Mouse (Mus musculus) frontal cortex, postnatal 14 days (tissue): Measurements from ENCODE around the gene Srarp.

Source experiments
- DNase-seq, 2 experiments: peaks; one replicate each; pipeline ENCODE4 v3.0.0; 2022; ENCODE audit warnings: low spot score in 2 of 2

Srarp gene

GRCm38 (mm10) chr4:141456193-141456938, 20.5 kb upstream of the Srarp start:
- no peak for DNase-seq

DNA sequence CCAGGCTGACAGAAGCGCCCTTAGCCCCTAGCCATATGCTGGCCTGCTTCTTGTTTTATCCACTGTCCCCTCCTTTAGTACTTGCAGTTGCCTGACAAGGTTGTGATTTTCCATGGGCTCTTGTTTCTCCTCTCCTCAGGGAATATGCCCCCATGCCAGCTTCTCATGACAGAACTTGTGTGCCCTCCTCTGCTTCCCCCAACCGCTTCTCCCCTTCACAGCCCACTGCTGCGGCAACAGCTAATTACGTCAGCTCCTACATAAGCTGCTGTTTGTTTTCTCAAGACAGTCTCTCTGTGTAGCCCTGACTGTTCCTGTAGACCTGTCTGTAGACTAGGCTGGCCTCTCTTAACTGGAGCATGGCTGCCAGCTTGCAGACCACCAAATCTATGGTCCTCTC, 19.6 kb upstream of the Srarp start:
- DNase-seq = no peak

DNA sequence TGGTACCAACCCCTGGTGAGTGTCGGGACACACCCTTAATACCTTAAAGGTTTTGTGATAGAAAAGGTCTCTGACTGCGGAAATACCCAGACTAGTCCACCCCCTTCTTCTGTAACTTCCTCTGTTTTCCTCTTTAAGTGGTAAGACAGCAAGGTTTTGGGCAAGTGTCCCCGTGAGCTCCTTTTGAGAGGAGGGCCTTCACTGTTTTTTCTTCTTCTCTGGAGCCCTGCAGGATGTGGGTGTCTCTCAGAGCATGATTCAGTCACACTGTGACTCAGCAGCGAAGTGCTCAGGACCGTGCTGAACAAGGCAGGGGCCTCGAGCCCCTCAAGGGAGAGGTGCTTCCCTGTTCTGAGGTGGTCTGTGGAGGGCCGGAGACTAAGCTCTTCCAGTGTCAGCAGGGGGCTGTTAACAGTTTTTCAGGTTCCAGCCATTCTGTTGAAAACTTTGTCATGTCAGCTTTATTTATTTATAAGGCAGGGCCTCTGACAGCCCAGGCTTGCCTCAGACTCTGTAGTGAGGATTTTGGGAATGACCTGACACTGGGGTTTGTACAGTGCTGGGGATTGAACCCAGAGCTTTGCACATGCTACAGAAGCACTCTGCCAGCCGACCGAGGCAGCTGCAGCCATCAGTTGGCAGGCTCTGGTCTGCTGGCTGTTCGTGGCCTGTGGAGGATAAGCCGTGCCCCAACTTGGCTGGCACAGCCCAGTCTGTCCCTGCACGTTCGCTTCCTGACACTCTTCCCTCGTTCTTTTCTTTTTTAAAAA, 18.9 kb upstream of the Srarp start:
- DNase-seq = no peak

DNA sequence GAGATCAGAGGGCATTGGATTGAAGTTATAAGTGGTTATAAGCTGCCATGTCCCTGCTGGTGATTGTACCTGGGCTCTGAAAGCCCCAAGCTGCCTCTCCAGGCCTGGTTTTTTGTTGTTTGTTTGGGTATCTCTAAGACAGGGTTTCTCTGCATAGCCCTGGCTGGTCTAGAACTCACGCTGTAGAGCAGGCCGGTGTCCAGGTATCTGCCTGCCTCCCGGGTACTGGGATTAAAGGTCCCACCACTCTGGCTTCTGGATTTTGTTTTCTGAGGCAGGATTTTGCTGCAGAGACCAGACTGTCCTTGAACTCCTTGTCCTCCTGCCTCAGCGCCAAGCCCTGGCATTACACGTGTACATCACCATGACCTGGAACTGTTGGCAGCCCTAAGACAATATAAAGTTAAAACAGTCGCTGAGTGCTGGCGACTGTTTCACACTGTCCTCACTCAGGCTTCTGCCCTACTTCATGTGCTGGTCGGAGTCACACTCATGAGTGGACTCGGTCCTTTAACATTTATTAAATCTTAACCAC, 16.1 kb upstream of the Srarp start:
- DNase-seq = no peak

DNA sequence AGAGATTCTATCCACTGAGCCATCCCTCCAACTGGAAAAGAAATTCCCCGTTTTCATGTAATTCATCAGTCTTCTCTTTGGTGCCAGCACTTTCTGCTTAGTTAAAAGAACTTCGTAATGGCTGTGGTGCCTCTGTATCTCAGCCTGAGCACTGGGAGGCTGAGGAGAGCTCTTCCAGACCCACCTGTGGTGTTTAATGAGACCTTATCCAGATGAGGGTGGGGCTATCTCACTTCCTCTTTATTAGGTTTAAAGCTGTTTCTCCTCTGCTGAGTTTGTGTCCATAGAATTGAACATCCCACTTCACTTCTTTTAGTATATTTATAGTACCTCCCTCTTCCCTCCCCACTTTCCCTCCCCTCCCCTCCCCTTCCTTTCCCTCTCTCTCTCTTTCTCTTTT, 15.3 kb upstream of the Srarp start:
- DNase-seq = no peak

DNA sequence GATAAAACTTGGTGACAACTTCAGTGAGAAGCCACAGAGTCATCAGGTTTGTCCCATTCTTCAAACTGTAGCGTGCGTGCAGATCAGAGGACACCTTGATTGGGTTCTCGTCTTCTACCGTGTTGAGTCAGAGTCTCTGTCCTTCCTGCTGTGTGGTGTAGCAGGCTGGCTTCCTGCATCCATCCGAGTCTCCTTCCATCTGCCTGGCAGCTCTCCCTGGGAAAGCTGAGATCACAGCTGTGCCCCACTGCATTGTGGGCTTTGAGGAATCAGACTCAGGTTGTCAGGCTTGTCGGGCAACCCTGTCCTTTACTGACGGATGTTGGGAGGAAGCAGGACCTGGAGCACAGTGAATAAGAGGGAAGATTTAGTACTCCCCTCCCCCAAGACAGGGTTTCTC, 10.3 kb upstream of the Srarp start:
- no peak for DNase-seq

DNA sequence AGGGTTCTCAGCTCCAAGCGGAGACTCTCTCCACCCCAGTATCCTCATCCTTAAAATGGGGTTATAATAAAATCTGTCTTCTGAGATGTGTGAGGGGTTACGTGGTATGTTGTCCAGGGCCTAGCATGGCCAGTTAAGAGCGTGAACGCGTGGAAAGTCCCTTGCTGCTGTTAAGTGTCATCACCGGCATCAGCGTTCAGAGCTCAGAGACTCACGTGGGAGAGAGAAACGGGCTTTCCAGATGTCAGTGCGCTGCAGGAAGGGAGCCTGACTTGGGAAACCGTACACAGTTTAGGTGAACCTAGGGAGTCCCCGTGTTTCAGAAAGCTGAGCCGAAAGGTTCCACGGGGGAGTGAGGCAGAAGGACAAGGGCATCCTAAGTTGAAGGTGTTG, 9.4 kb upstream of the Srarp start:
- DNase-seq = no peak

DNA sequence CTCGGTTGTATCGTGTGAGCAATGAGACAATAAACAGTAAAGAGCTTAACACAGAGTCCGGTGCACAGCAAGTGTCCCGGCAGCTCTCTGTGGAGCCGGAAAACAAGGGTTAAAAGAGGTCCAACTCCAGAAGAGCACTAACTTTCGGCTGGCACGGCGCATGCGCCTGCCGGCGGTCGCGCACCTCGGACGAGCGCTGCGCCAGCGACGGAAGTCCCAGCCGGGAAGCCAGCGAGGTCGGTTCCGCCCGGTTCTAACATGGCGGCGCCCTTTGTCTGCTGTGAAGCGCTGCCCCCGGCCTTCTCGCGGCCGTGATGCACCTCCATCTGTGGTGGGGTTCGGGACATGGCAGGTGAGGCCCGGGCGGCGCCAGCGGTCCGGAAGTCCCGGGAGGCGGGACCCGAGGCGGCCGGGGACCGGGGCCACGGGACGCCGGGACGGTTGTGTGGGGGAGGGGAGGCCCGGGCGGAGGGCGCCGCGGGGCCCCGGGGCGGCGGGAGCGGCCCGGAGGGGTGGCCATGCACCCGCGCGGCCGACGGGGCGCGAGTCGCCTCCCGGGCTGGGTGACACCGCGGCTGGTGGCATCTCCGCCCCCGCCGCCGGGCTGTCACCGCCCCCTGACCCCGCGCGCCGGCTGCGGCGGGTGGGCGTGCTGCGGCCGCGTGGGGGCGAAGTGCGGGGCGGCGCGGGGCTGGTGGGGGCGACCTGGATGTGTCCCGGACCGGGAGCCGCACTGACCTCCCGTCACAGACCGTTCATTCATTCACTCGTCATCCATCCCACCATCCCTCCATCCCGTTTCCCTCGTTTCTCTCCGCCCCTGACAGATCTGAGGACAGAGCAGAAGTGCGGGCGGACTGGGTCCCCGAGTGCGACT, 8.8 kb upstream of the Srarp start, which contains the start of gene Zbtb17:
Zbtb17 (plus strand) TSS at position 204 of the 877 bp plus-strand sequence.
- peak; percentile 72 to 80 for DNase-seq

DNA sequence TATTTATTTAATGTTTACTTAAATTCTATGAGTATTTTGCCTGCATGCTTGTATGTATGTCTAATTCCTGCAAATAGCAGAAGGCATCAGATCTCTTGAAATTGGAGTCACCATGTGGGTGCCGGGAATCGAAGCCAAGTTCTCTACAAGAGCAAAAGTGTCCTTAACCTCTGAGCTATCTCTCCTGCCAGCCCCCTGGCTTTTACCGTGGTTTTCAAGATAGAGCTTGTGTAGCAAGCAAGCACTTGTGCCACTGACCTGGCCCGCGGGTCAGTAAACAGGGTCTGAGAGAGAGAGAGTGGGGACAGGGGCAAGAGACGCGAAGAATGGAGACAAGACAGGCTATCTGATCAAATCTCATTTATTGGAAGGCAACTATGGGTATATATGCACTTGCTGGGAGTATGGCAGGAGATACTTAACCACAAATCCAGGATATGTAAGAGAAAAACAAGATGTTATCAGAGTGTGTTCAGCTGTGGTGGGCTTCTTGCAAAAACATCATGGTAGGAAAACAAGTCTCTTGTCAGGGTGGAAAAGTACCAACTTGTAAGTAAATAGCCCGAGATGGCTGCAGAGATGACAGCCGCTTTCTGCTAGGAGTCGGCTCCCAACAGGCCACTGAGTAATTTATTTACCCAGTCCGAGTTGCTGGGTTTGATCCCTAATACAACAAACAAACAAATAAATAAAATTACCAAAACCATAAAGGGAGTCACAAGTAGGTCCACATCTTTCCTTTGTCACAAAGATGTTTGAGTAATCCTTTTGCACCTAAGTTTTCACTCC, 7.9 kb upstream of the Srarp start:
- DNase-seq = no peak

GRCm38 (mm10) chr4:141440877-141441276, 5.0 kb upstream of the Srarp start:
- no peak for DNase-seq

DNA sequence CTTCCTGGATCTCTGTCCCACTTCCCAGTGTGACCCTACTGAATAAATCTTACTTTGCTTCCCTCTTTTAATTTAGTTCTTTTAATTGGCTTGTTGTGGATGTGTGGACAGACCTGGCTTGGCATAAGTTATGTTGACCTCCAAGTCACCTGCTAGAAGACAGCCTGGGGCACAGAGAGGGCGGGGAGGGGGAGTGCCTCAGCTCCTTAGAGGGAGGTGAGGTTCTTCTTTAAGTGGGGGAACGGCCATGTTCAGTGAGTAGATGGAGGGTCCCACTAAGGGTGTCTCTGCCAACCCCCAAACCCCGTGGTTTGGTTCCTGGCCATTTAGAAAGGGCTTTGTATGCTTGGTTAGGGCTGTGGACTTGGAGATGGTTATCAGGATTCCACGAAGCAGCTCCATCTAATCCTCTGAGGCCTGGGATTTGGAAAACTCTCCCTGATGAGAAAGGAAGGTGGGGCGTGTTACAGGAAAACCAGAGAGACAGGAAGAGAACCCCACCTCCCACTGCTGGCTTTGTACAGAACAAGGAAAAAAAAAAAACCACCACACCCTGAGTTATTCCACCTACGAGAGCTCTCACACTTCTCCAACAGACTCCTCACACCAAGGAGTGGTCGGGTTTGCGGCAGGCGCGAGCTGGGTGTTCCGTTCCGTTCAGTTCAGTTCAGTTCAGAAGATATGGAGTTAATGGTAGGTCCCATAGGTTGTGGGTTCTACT, 3.3 kb upstream of the Srarp start:
- DNase-seq = no peak

DNA sequence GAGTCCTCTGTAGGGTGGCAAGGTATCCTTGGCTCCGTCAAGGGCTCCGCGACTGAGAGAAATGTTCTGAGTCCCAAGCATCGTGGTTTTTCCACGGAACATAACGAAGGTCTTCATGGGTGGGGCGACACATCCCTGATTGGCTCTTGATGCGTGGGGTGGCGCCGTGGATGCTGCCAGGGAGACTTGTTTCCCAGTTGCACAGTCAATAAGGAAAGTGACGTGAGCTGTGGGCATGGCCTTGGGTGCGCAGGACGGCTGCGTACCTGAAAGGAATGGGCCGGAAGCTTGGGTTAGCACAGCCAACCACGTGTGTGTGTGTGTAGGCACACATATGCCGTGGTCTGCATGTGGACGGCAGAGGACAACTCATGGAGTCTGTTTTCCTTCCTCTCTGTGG, 2.7 kb downstream of the Srarp start:
- DNase-seq = no peak

GRCm38 (mm10) chr4:141432666-141433065, 3.2 kb downstream of the Srarp start:
- DNase-seq = no peak

- peak in 1 of 2 experiments; percentile 52 for DNase-seq
These were observed 4.9 kb downstream of the Srarp start for GRCm38 (mm10) chr4:141430997-141431396.

DNA sequence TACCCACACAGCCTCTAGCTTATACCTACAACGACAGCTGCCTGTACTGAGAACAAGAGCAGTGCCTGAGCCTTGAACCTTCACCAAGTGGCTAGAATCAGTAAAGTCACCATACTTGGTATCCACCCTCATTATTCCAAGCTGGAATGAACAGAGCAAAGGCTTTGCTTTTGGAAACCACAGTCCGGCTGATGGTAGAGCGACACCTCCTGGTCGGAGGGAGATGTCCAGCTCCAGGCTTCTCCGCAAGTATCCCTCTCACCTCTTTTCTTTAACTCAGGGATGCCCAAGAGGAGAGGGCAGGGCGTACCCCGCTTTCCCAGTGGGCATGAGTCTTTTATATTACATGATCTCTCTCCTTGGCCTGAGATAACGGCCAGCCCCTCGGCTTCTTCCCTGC, 6.1 kb downstream of the Srarp start:
- no peak for DNase-seq

- no peak for DNase-seq
These were observed 6.5 kb downstream of the Srarp start for GRCm38 (mm10) chr4:141429381-141429780.

- no peak for DNase-seq
These were observed 8.0 kb downstream of the Srarp start for GRCm38 (mm10) chr4:141427921-141428320.

- no peak for DNase-seq
These were observed 8.8 kb downstream of the Srarp start for GRCm38 (mm10) chr4:141426796-141427745.
